Mouse (Mus musculus): ENCODE results near the gene Lrfn1. TPM values are rescaled to one million over a fixed set of nuclear protein-coding genes. Genes with fewer than 3 reads are reported as not detected.

The Lrfn1 gene
- polyA plus RNA-seq, 1 experiment from 2014 or later = 1.1 TPM

Other genes starting within 250 kb of the Lrfn1 start
- 1.1 and 1.2 TPM in 2 replicates for gene Eid2, start 184.1 kb upstream of the Lrfn1 start, polyA plus RNA-seq (2015; fragmentation: Nextera tagmentation; extraction: Ambion mirVana)
- gene Eid2b, start 174.2 kb upstream of the Lrfn1 start, polyA plus RNA-seq (2015; fragmentation: Nextera tagmentation; extraction: Ambion mirVana) = 7.4 and 7.6 TPM in 2 replicates
- gene Selenov, start 160.8 kb upstream of the Lrfn1 start, polyA plus RNA-seq (2015; fragmentation: Nextera tagmentation; extraction: Ambion mirVana) = not detected in 2 replicates
- gene Dll3, start 149.7 kb upstream of the Lrfn1 start, polyA plus RNA-seq (2015; fragmentation: Nextera tagmentation; extraction: Ambion mirVana) = 0.05 and 0.19 TPM in 2 replicates
- gene Timm50, start 139.9 kb upstream of the Lrfn1 start, polyA plus RNA-seq (2015; fragmentation: Nextera tagmentation; extraction: Ambion mirVana) = 114 and 131 TPM in 2 replicates
- gene Supt5, start 113.2 kb upstream of the Lrfn1 start, polyA plus RNA-seq (2015; fragmentation: Nextera tagmentation; extraction: Ambion mirVana) = 60.1 and 62.3 TPM in 2 replicates
- gene Rps16, start 101.3 kb upstream of the Lrfn1 start, polyA plus RNA-seq (2015; fragmentation: Nextera tagmentation; extraction: Ambion mirVana) = 599 and 651 TPM in 2 replicates
- gene Plekhg2, start 79.4 kb upstream of the Lrfn1 start, polyA plus RNA-seq (2015; fragmentation: Nextera tagmentation; extraction: Ambion mirVana) = 43.5 and 49.3 TPM in 2 replicates
- 11.9 and 13.6 TPM in 2 replicates for gene Zfp36, start 71.7 kb upstream of the Lrfn1 start, polyA plus RNA-seq (2015; fragmentation: Nextera tagmentation; extraction: Ambion mirVana)
- 49.9 and 54.2 TPM in 2 replicates for gene Med29, start 59.3 kb upstream of the Lrfn1 start, polyA plus RNA-seq (2015; fragmentation: Nextera tagmentation; extraction: Ambion mirVana)
- 73.4 and 75.1 TPM in 2 replicates for gene Paf1, start 59.0 kb upstream of the Lrfn1 start, polyA plus RNA-seq (2015; fragmentation: Nextera tagmentation; extraction: Ambion mirVana)
- gene Gmfg, start 14.5 kb upstream of the Lrfn1 start, polyA plus RNA-seq (2015; fragmentation: Nextera tagmentation; extraction: Ambion mirVana) = 6.9 and 8.4 TPM in 2 replicates
- gene Ifnl2, start 58.5 kb downstream of the Lrfn1 start, polyA plus RNA-seq (2015; fragmentation: Nextera tagmentation; extraction: Ambion mirVana) = not detected in 2 replicates
- gene Ifnl3, start 70.9 kb downstream of the Lrfn1 start, polyA plus RNA-seq (2015; fragmentation: Nextera tagmentation; extraction: Ambion mirVana) = not detected in 2 replicates
- not detected in 2 replicates for gene Sycn, start 88.9 kb downstream of the Lrfn1 start, polyA plus RNA-seq (2015; fragmentation: Nextera tagmentation; extraction: Ambion mirVana)
- gene Nccrp1, start 95.3 kb downstream of the Lrfn1 start, polyA plus RNA-seq (2015; fragmentation: Nextera tagmentation; extraction: Ambion mirVana) = not detected in 2 replicates
- 18.7 and 23.3 TPM in 2 replicates for gene Samd4b, start 146.2 kb downstream of the Lrfn1 start, polyA plus RNA-seq (2015; fragmentation: Nextera tagmentation; extraction: Ambion mirVana)
- 27.9 and 30.5 TPM in 2 replicates for gene Pak4, start 146.2 kb downstream of the Lrfn1 start, polyA plus RNA-seq (2015; fragmentation: Nextera tagmentation; extraction: Ambion mirVana)
- gene Acp7, start 179.4 kb downstream of the Lrfn1 start, polyA plus RNA-seq (2015; fragmentation: Nextera tagmentation; extraction: Ambion mirVana) = not detected in 2 replicates
- 4.2 and 4.7 TPM in 2 replicates for gene Fbxo27, start 240.9 kb downstream of the Lrfn1 start, polyA plus RNA-seq (2015; fragmentation: Nextera tagmentation; extraction: Ambion mirVana)

Data from heart, embryonic 13.5 days (tissue).